Mouse (Mus musculus) CH12F3 (cell line): Measurements from ENCODE around the gene Clic3.

Experiments used
- in situ Hi-C: fragments of 300-500 bp; cut with MboI; formaldehyde crosslinking; loops from 2 replicates; pipeline ENCODE4 v1.14.3; 2020; ENCODE audit warnings: low sequenced_read_pairs

Gene Clic3

GRCm38 (mm10) chr2:25505860-25506259 lies 49.2 kb downstream of the Clic3 start:
- in situ Hi-C loops: no loop called here

DNA sequence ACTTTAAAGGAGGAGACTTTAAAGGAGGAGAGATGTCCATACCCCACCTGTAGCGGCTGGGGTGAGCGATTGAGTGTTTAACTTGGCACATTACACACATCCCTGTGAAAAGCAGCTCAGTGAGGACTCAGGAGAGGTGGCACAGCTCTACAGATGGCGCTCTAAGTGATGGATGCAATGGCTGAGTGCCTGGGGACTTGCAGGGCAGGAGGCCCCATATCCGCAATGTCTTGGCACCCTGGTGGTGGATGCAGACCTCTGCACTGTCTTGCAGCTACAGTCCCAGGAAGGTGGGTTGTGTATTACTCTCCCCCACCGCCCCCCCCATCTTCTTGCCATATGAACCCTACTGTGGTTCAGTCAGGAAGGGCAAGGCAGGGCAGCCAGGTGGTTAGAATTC lies 50.3 kb downstream of the Clic3 start:
- in situ Hi-C loops: no loop called here
